Mouse (Mus musculus): Measurements from ENCODE around the gene Gal3st1. TPM values are rescaled to one million over a fixed set of nuclear protein-coding genes. Genes with fewer than 3 reads are reported as not detected.

Gene Gal3st1
- polyA plus RNA-seq, 1 experiment from 2014 or later = 0.58 TPM

- no peak for ATAC-seq
- no peak overlapping the region for H3K9ac ChIP-seq
- no peaks in the 10 kb centered on the region for H3K36me3 ChIP-seq (ENCODE audit: poor library complexity, severe bottlenecking)
- H3K27ac ChIP-seq = no peak overlapping the region
- H3K9me3 ChIP-seq (replicated peaks) = no peaks in the 10 kb centered on the region
- no peaks in the 10 kb centered on the region for H3K27me3 ChIP-seq
- no peak overlapping the region for H3K4me3 ChIP-seq
- H3K4me1 ChIP-seq = no peaks in the 10 kb centered on the region
- no peak overlapping the region for H3K4me2 ChIP-seq
- 75% methylated on average over 9 of the region's 9 CpGs for WGBS
Measured at GRCm38 (mm10) chr11:4036365-4037084, 53.1 kb downstream of the Gal3st1 start.

DNA sequence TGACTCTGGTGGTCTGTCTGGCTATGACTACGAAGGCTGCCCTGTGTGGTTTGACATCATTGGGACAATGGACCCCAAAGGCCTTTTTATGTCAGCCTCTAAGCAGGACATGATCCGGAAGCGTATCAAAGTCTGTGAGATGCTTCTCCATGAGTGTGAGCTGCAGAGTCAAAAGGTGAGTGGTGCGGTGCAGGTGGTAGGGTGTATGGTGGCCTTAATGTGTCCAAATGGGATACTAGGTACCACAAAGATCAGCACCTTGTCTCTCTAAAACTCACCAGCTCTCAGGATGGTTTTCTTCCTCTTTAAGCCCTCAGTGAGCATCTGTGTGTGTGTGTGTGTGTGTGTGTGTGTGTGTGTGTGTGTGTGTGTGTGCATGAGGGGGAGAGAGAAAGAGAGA lies 56.5 kb downstream of the Gal3st1 start:
- 95% methylated on average over 4 of the region's 4 CpGs for WGBS
- Histone ChIP-seq H3K9ac (no peak overlapping the region), H3K9me3 (replicated peaks) (no peaks in the 10 kb centered on the region), H3K27ac (no peak overlapping the region), H3K4me3 (no peak overlapping the region), H3K4me1 (no peaks in the 10 kb centered on the region), H3K4me2 (no peak overlapping the region), H3K36me3 (ENCODE audit: poor library complexity, severe bottlenecking) (no peaks in the 10 kb centered on the region), H3K27me3 (no peaks in the 10 kb centered on the region)
- no peak for ATAC-seq

DNA sequence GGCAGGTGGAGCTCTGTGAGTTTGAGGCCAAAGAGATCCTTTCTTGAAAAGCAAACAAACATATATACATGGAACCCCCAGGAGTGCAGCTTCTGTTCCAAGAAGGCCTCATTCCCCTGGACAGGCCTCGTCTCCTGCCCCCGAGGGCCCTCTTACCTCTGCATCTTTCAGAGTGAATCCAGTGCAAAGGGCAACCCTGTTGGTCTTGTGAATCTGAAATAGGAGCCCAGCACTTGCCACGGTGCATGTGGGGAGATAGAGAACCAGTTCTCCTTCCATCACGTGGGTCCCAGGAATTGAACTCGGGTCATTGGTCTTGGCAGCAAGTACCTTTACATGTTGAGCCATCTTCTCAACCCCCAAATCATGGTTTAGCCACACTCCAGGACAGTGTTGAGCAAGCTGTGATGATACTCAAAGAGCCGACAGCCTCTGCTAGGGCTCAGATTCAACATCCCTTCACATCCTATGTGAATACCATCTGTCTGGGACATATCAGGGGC lies 57.7 kb downstream of the Gal3st1 start:
- no peak overlapping the region for H3K4me3 ChIP-seq
- H3K4me2 ChIP-seq = no peak overlapping the region
- 81% methylated on average over 6 of the region's 6 CpGs for WGBS
- H3K27me3 ChIP-seq = no peaks in the 10 kb centered on the region
- no peaks in the 10 kb centered on the region for H3K36me3 ChIP-seq (ENCODE audit: poor library complexity, severe bottlenecking)
- H3K9me3 ChIP-seq (replicated peaks) = no peaks in the 10 kb centered on the region
- no peaks in the 10 kb centered on the region for H3K4me1 ChIP-seq
- ATAC-seq = no peak
- no peak overlapping the region for H3K9ac ChIP-seq
- H3K27ac ChIP-seq = no peak overlapping the region

DNA sequence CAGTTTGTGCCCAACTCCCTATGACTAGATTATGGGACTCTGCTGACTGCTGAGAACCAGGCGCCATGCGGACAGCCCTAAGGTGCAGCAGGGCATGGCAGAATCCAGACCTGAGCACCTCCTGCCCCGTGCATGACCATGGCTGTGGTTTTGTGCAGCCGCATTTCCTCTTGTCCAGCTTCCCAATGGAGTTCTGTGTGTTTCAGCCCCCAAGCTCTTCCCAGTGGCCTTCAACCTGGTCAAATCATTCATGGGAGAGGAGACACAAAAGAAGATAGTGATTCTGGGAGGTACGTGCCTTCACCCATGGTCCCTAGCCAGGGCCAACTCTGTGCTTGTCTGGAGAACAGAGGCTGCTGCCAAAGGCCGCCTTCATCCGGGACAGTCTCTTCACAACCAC lies 59.6 kb downstream of the Gal3st1 start:
- 90% methylated on average over 7 of the region's 7 CpGs for WGBS
- Histone ChIP-seq H3K4me2 (no peak overlapping the region), H3K4me3 (no peak overlapping the region), H3K4me1 (no peaks in the 10 kb centered on the region), H3K27me3 (no peaks in the 10 kb centered on the region), H3K9ac (no peak overlapping the region), H3K36me3 (ENCODE audit: poor library complexity, severe bottlenecking) (no peaks in the 10 kb centered on the region), H3K27ac (no peak overlapping the region), H3K9me3 (replicated peaks) (no peaks in the 10 kb centered on the region)
- ATAC-seq = no peak

DNA sequence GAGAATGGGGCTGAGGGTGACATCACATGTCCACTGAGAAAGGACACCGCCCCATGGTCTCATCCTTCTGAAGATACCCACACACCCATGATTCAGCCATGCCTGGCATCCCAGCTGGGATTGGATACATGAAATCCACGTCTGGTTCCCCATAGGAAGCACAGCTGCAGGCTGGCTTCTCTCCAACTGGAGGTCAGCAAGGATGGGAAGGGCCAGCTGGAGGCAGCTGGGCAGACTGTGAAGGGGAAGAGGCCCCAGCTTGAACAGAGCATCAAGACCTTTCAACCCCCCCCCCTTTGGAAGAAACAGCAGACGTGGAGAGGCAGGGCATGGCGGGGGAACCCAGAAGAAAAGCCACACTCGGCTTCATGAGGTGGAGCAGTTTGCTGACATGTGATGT lies 63.1 kb downstream of the Gal3st1 start:
- ATAC-seq = no peak
- H3K4me1 ChIP-seq = no peaks in the 10 kb centered on the region
- no peak overlapping the region for H3K4me3 ChIP-seq
- H3K27ac ChIP-seq = no peak overlapping the region
- no peak overlapping the region for H3K9ac ChIP-seq
- H3K36me3 ChIP-seq (ENCODE audit: poor library complexity, severe bottlenecking) = no peaks in the 10 kb centered on the region
- 74% methylated on average over 5 of the region's 5 CpGs for WGBS
- H3K27me3 ChIP-seq = no peaks in the 10 kb centered on the region
- H3K4me2 ChIP-seq = no peak overlapping the region
- H3K9me3 ChIP-seq (replicated peaks) = no peaks in the 10 kb centered on the region

DNA sequence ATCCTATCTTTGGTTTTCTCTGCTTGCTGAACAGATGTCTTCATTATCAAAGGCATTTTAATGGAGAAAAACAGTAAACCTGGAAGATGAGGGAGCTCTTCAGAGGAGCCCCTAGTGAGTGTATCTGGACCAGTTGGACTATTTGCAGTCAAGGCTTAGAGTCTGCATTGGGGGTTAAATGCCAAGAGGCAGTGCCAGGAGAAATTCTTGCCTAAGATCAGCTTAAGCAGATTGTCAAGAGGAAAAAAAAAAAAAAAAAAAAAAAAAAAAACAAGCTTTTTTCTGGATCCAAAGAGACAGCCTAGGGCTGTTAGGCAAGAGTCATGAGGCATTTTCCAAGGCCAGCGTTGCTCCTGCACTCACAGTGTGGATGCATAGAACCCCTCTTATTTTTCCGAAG lies 64.3 kb downstream of the Gal3st1 start:
- WGBS = 96% methylated on average over 2 of the region's 2 CpGs
- no peaks in the 10 kb centered on the region for H3K9me3 ChIP-seq (replicated peaks)
- no peak overlapping the region for H3K9ac ChIP-seq
- no peak overlapping the region for H3K4me2 ChIP-seq
- H3K36me3 ChIP-seq (ENCODE audit: poor library complexity, severe bottlenecking) = no peaks in the 10 kb centered on the region
- no peak overlapping the region for H3K4me3 ChIP-seq
- no peak for ATAC-seq
- H3K27ac ChIP-seq = no peak overlapping the region
- no peaks in the 10 kb centered on the region for H3K27me3 ChIP-seq
- no peaks in the 10 kb centered on the region for H3K4me1 ChIP-seq

- no peaks in the 10 kb centered on the region for H3K4me1 ChIP-seq
- ATAC-seq = no peak
Measured at GRCm38 (mm10) chr11:4048438-4048837, 65.0 kb downstream of the Gal3st1 start.

More at GRCm38 (mm10) chr11:4048438-4048837, 65.0 kb downstream of the Gal3st1 start:
- no peak overlapping the region for H3K27ac ChIP-seq
- no peaks in the 10 kb centered on the region for H3K27me3 ChIP-seq
- no peaks in the 10 kb centered on the region for H3K36me3 ChIP-seq (ENCODE audit: poor library complexity, severe bottlenecking)
- no peak overlapping the region for H3K4me2 ChIP-seq
- H3K9ac ChIP-seq = no peak overlapping the region
- no peaks in the 10 kb centered on the region for H3K9me3 ChIP-seq (replicated peaks)
- WGBS = 84% methylated on average over 6 of the region's 6 CpGs
- H3K4me3 ChIP-seq = no peak overlapping the region

Other genes starting within 250 kb of the Gal3st1 start
- 5.9 and 6.6 TPM in 2 replicates for gene Osbp2, start 119.7 kb upstream of the Gal3st1 start, polyA plus RNA-seq (2015; fragmentation: Nextera tagmentation; extraction: Ambion mirVana)
- 0.75 and 0.97 TPM in 2 replicates for gene 4921536K21Rik, start 88.5 kb upstream of the Gal3st1 start, polyA plus RNA-seq (2015; fragmentation: Nextera tagmentation; extraction: Ambion mirVana)
- 28.4 and 35.7 TPM in 2 replicates for gene Dusp18, start 88.4 kb upstream of the Gal3st1 start, polyA plus RNA-seq (2015; fragmentation: Nextera tagmentation; extraction: Ambion mirVana)
- gene Slc35e4, start 69.0 kb upstream of the Gal3st1 start, polyA plus RNA-seq (2015; fragmentation: Nextera tagmentation; extraction: Ambion mirVana) = 6.7 and 8.2 TPM in 2 replicates
- gene Tcn2, start 51.5 kb upstream of the Gal3st1 start, polyA plus RNA-seq (2015; fragmentation: Nextera tagmentation; extraction: Ambion mirVana) = 11.6 and 12.5 TPM in 2 replicates
- 70.6 and 77.0 TPM in 2 replicates for gene Pes1, start 19.7 kb upstream of the Gal3st1 start, polyA plus RNA-seq (2015; fragmentation: Nextera tagmentation; extraction: Ambion mirVana)
- gene 4930556J24Rik, start 6.9 kb upstream of the Gal3st1 start, polyA plus RNA-seq (2015; fragmentation: Nextera tagmentation; extraction: Ambion mirVana) = 0.20 TPM in 1 of 2 replicates, not detected in the other
- gene Sec14l4, start 47.8 kb downstream of the Gal3st1 start, polyA plus RNA-seq (2015; fragmentation: Nextera tagmentation; extraction: Ambion mirVana) = 0.10 TPM in 1 of 2 replicates, not detected in the other
- 0.22 and 0.62 TPM in 2 replicates for gene Sec14l3, start 81.2 kb downstream of the Gal3st1 start, polyA plus RNA-seq (2015; fragmentation: Nextera tagmentation; extraction: Ambion mirVana)
- 7.0 and 7.5 TPM in 2 replicates for gene Mtfp1, start 111.8 kb downstream of the Gal3st1 start, polyA plus RNA-seq (2015; fragmentation: Nextera tagmentation; extraction: Ambion mirVana)
- 1.5 and 2.3 TPM in 2 replicates for gene Sec14l2, start 139.8 kb downstream of the Gal3st1 start, polyA plus RNA-seq (2015; fragmentation: Nextera tagmentation; extraction: Ambion mirVana)
- 37.5 and 41.0 TPM in 2 replicates for gene Rnf215, start 151.6 kb downstream of the Gal3st1 start, polyA plus RNA-seq (2015; fragmentation: Nextera tagmentation; extraction: Ambion mirVana)
- 5.3 and 7.2 TPM in 2 replicates for gene Ccdc157, start 176.7 kb downstream of the Gal3st1 start, polyA plus RNA-seq (2015; fragmentation: Nextera tagmentation; extraction: Ambion mirVana)
- gene Sf3a1, start 176.7 kb downstream of the Gal3st1 start, polyA plus RNA-seq (2015; fragmentation: Nextera tagmentation; extraction: Ambion mirVana) = 61.2 and 66.8 TPM in 2 replicates
- gene Tbc1d10a, start 203.2 kb downstream of the Gal3st1 start, polyA plus RNA-seq (2015; fragmentation: Nextera tagmentation; extraction: Ambion mirVana) = 23.4 and 23.7 TPM in 2 replicates
- 0.85 and 1.4 TPM in 2 replicates for gene Castor1, start 234.6 kb downstream of the Gal3st1 start, polyA plus RNA-seq (2015; fragmentation: Nextera tagmentation; extraction: Ambion mirVana)

Measured in forebrain, embryonic 13.5 days (tissue).